Mouse (Mus musculus) cerebellum, adult 2 months (tissue): ENCODE measurements around the gene Ezr.

Experiments
- CTCF ChIP-seq: fragments of 200-500 bp; IDR thresholded peaks from 2 replicates; pipeline ENCODE4 v1.5.1; 2011; ENCODE audit warnings: low read depth, mild to moderate bottlenecking, control low read depth, low read length, moderate library complexity, borderline replicate concordance; ENCODE audit not compliant: insufficient read depth
- POLR2A ChIP-seq: fragments of 200-500 bp; IDR thresholded peaks from 2 replicates; pipeline ENCODE4 v1.6.1; 2011; ENCODE audit warnings: low read length, control low read depth, borderline replicate concordance; ENCODE audit not compliant: insufficient read depth

- TF ChIP-seq CTCF, result no peak
- no peak for TF ChIP-seq POLR2A
These were observed 15.8 kb downstream of the Ezr start for GRCm38 (mm10) chr17:6766823-6767222.
